Mouse (Mus musculus) neural tube, embryonic 12.5 days (tissue): ENCODE data around the gene Cnppd1. TPM values are rescaled to one million over a fixed set of nuclear protein-coding genes. Genes with fewer than 3 reads are reported as not detected.

Source experiments
- ATAC-seq: fragments of 200-750 bp; cut with Nextera tagmentation; 2 replicates; pipeline ENCODE4 v1.8.0; 2017; ENCODE audit warnings: low read depth, mild to moderate bottlenecking, moderate TSS enrichment, moderate library complexity; ENCODE audit not compliant: low FRiP score
- H3K27ac ChIP-seq: fragments of 300-500 bp; sonication (generic); 2 replicates; pipeline ENCODE4 v1.5.1; 2016
- H3K27me3 ChIP-seq: fragments of 300-500 bp; sonication (generic); replicated peaks from 2 replicates; pipeline ENCODE4 v1.6.1; 2016; ENCODE audit warnings: mild to moderate bottlenecking
- H3K36me3 ChIP-seq: fragments of 300-500 bp; sonication (generic); 2 replicates; pipeline ENCODE4 v1.6.1; 2016; ENCODE audit warnings: mild to moderate bottlenecking
- H3K4me1 ChIP-seq: fragments of 300-500 bp; sonication (generic); 2 replicates; pipeline ENCODE4 v1.6.1; 2016
- H3K4me2 ChIP-seq: fragments of 300-500 bp; sonication (generic); replicated peaks from 2 replicates; pipeline ENCODE4 v1.6.1; 2016; ENCODE audit warnings: mild to moderate bottlenecking
- H3K4me3 ChIP-seq: fragments of 300-500 bp; sonication (generic); 2 replicates; pipeline ENCODE4 v1.5.1; 2016
- H3K9ac ChIP-seq: fragments of 300-500 bp; sonication (generic); 2 replicates; pipeline ENCODE4 v1.6.1; 2016; ENCODE audit warnings: mild to moderate bottlenecking
- H3K9me3 ChIP-seq: fragments of 300-500 bp; sonication (generic); 2 replicates; pipeline ENCODE4 v1.6.1; 2016; ENCODE audit warnings: mild to moderate bottlenecking
- WGBS: fragments of 180-500 bp; shearing (Covaris S2); methylation state at CpG from one replicate; pipeline ENCODE4 v1.1.7; 2016; 5-methylcytosine and 5-hydroxymethylcytosine counted together
- polyA plus RNA-seq: library from polyadenylated mRNA; unstranded; fragments of >200 nt; fragmentation: Nextera tagmentation; extraction: Ambion mirVana; gene quantifications from 2 replicates; pipeline ENCODE4 v1.2.1, GENCODE M21; 2016

Cnppd1 gene
- polyA plus RNA-seq, 1 experiment from 2014 or later: 70.0 TPM

- peaks cover 66% of the 10 kb centered on the region for H3K36me3 ChIP-seq
- peak; percentile 58 for ATAC-seq
Measured at GRCm38 (mm10) chr1:75179334-75180104, 37.0 kb upstream of the Cnppd1 start.

GRCm38 (mm10) chr1:75168472-75169464 is 26.3 kb upstream of the Cnppd1 start, which contains the start of gene Zfand2b:
Gene Zfand2b (plus strand): TSS chr1:75168646.
- ATAC-seq: peak; percentile 98
- peak within 1 kb of the TSS; percentile 70 for H3K9ac ChIP-seq
- 1% methylated on average over 59 of the region's 59 CpGs for WGBS
- peaks cover 13% of the 10 kb centered on the region for H3K4me1 ChIP-seq
- no peaks in the 10 kb centered on the region for H3K27me3 ChIP-seq
- peak within 1 kb of the TSS; percentile 72 for H3K4me3 ChIP-seq
- H3K9me3 ChIP-seq: no peaks in the 10 kb centered on the region
- peak within 1 kb of the TSS; percentile 86 for H3K27ac ChIP-seq
- peak within 1 kb of the TSS; percentile 71 for H3K4me2 ChIP-seq
- peaks cover 36% of the 10 kb centered on the region for H3K36me3 ChIP-seq

More at GRCm38 (mm10) chr1:75179334-75180104, 37.0 kb upstream of the Cnppd1 start:
- Histone ChIP-seq H3K9me3 (no peaks in the 10 kb centered on the region), H3K4me2 (peak overlapping the region; percentile 100), H3K9ac (peak overlapping the region; percentile 72), H3K27ac (no peak overlapping the region), H3K4me1 (peaks cover 17% of the 10 kb centered on the region), H3K4me3 (peak overlapping the region; percentile 61), H3K27me3 (no peaks in the 10 kb centered on the region)
- 10% methylated on average over 23 of the region's 23 CpGs for WGBS

GRCm38 (mm10) chr1:75168093-75168471 is 25.6 kb upstream of the Cnppd1 start:
- Histone ChIP-seq H3K4me1 (peaks cover 13% of the 10 kb centered on the region), H3K4me2 (peak overlapping the region; percentile 71), H3K4me3 (peak overlapping the region; percentile 72), H3K36me3 (peaks cover 29% of the 10 kb centered on the region), H3K9ac (peak overlapping the region; percentile 40; the same call in 1 of the 2 replicates), H3K9me3 (no peaks in the 10 kb centered on the region), H3K27me3 (no peaks in the 10 kb centered on the region), H3K27ac (no peak overlapping the region)
- peak; percentile 2; the same call in 1 of the 2 replicates for ATAC-seq
- 11% methylated on average over 7 of the region's 7 CpGs for WGBS

GRCm38 (mm10) chr1:75160256-75160617 is 17.7 kb upstream of the Cnppd1 start:
- ATAC-seq: no peak
- Histone ChIP-seq H3K9ac (no peak overlapping the region), H3K27ac (no peak overlapping the region), H3K4me1 (no peaks in the 10 kb centered on the region), H3K4me3 (no peak overlapping the region), H3K9me3 (no peaks in the 10 kb centered on the region), H3K27me3 (no peaks in the 10 kb centered on the region), H3K4me2 (no peak overlapping the region), H3K36me3 (no peaks in the 10 kb centered on the region)
- 89% methylated on average over 4 of the region's 4 CpGs for WGBS

- H3K9me3 ChIP-seq: no peaks in the 10 kb centered on the region
- ATAC-seq: no peak
- WGBS: 76% methylated on average over 5 of the region's 5 CpGs
Measured at GRCm38 (mm10) chr1:75159540-75160255, 17.2 kb upstream of the Cnppd1 start.

GRCm38 (mm10) chr1:75158990-75159389 is 16.5 kb upstream of the Cnppd1 start:
- Histone ChIP-seq H3K9me3 (no peaks in the 10 kb centered on the region), H3K27me3 (no peaks in the 10 kb centered on the region), H3K4me1 (no peaks in the 10 kb centered on the region), H3K9ac (no peak overlapping the region), H3K4me2 (no peak overlapping the region), H3K27ac (no peak overlapping the region), H3K36me3 (no peaks in the 10 kb centered on the region), H3K4me3 (no peak overlapping the region)
- ATAC-seq: no peak

More at GRCm38 (mm10) chr1:75159540-75160255, 17.2 kb upstream of the Cnppd1 start:
- H3K9ac ChIP-seq: no peak overlapping the region
- H3K4me3 ChIP-seq: no peak overlapping the region
- H3K4me2 ChIP-seq: no peak overlapping the region
- H3K27me3 ChIP-seq: no peaks in the 10 kb centered on the region
- H3K36me3 ChIP-seq: no peaks in the 10 kb centered on the region
- no peaks in the 10 kb centered on the region for H3K4me1 ChIP-seq
- H3K27ac ChIP-seq: no peak overlapping the region

- Histone ChIP-seq H3K9me3 (no peaks in the 10 kb centered on the region), H3K4me1 (no peaks in the 10 kb centered on the region), H3K4me3 (no peak overlapping the region), H3K27ac (no peak overlapping the region), H3K36me3 (no peaks in the 10 kb centered on the region), H3K9ac (no peak overlapping the region), H3K4me2 (no peak overlapping the region), H3K27me3 (no peaks in the 10 kb centered on the region)
- 64% methylated on average over 3 of the region's 3 CpGs for WGBS
- no peak for ATAC-seq
Measured at GRCm38 (mm10) chr1:75155837-75156236, 13.3 kb upstream of the Cnppd1 start.

DNA sequence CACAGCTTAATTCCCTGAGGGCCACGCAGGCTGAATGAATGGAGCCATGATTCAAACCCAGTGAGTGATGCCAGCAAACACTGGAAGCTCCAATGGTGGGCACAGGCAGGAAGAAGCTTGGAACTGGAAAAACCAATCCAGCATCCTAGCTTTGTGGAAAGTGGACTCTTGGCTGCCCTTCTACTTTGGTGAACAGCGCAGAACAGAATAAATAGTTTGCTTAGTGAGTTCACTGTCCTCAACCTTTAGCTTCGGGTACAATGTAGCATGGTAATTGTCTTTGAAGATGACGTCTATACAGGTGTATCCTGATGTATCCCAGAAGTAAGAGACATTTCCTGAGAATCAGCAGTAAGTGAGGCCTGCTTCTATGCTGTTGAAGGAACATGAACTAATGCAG is 6.2 kb upstream of the Cnppd1 start:
- Histone ChIP-seq H3K36me3 (peaks cover 45% of the 10 kb centered on the region), H3K27me3 (no peaks in the 10 kb centered on the region)
- WGBS: 91% methylated on average over 4 of the region's 4 CpGs

DNA sequence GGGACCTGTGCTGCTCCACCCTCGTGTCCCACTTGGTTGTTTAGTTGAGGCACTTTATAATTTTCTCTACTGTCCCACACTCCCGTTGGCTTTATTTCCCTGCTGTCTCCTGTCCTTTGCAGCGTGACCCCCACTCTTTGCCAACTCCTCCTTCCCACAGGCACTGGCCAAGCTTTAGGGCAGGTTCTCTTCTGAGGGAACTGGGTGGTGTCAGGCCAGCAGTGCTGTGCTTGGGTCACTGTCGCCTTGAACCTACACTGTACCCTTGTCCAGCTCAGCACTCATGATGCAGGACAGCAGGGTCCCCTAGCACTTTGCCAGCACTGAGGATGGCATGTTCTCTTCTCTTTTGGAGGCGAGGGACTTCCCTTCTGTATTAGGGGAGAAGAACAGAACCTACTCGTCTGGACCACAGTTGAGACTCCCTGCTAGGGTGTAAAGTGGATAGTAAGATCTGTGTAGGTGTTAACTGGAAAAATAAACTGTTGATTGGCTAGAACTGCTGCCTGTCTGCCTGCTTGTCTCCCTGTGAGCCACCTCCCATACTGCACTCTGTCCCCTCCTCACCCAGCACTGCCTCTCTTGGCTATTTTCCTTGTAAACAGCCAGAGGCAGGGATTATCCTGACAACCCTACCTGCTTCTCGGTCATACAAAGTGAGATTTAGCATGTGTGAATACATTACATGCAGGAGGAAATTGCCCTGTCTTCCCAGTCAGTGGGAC is 5.1 kb upstream of the Cnppd1 start:
- WGBS: 87% methylated on average over 7 of the region's 7 CpGs
- no peaks in the 10 kb centered on the region for H3K27me3 ChIP-seq
- H3K4me1 ChIP-seq: peaks cover 8% of the 10 kb centered on the region
- no peak overlapping the region for H3K4me3 ChIP-seq
- ATAC-seq: no peak
- no peak overlapping the region for H3K4me2 ChIP-seq
- no peak overlapping the region for H3K27ac ChIP-seq
- no peak overlapping the region for H3K9ac ChIP-seq
- no peaks in the 10 kb centered on the region for H3K9me3 ChIP-seq
- H3K36me3 ChIP-seq: peaks cover 45% of the 10 kb centered on the region

More for the DNA sequence above, 6.2 kb upstream of the Cnppd1 start:
- Histone ChIP-seq H3K9me3 (no peaks in the 10 kb centered on the region), H3K4me1 (peaks cover 5% of the 10 kb centered on the region), H3K4me2 (no peak overlapping the region), H3K27ac (no peak overlapping the region), H3K9ac (no peak overlapping the region), H3K4me3 (no peak overlapping the region)
- no peak for ATAC-seq

DNA sequence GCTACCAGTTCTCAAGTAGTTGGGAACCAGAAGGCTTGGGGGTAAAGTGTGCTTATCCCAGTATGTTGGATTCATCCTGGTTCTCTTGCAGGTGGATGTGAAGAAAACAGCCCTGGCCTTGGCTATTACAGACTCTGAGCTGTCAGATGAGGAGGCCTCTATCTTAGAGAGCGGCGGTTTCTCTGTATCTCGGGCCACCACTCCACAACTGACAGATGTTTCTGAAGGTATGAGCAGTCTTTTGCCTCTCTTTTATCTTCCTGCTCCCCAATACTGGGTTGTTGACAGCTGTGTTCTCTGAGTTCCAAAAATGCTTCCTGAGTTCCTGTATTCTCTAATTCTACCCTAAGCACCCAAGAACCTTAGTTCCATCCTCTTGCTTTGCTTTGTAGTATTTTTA is 3.1 kb upstream of the Cnppd1 start:
- Histone ChIP-seq H3K9me3 (no peaks in the 10 kb centered on the region), H3K4me2 (no peak overlapping the region), H3K27me3 (no peaks in the 10 kb centered on the region), H3K4me1 (peaks cover 18% of the 10 kb centered on the region), H3K9ac (no peak overlapping the region), H3K4me3 (no peak overlapping the region), H3K27ac (no peak overlapping the region), H3K36me3 (peaks cover 45% of the 10 kb centered on the region)
- 95% methylated on average over 3 of the region's 3 CpGs for WGBS
- no peak for ATAC-seq

- peak overlapping the region; percentile 76 for H3K4me3 ChIP-seq
- peak overlapping the region; percentile 85 for H3K9ac ChIP-seq
- ATAC-seq: peak; percentile 18; the same call in 1 of the 2 replicates
- H3K4me1 ChIP-seq: peaks cover 24% of the 10 kb centered on the region
- H3K27ac ChIP-seq: peak overlapping the region; percentile 15
- H3K4me2 ChIP-seq: peak overlapping the region; percentile 93
- no peaks in the 10 kb centered on the region for H3K9me3 ChIP-seq
- no peaks in the 10 kb centered on the region for H3K27me3 ChIP-seq
- H3K36me3 ChIP-seq: peaks cover 56% of the 10 kb centered on the region
- under 1% methylated on average over 53 of the region's 53 CpGs for WGBS
Measured at GRCm38 (mm10) chr1:75141486-75142190, 873 bp downstream of the Cnppd1 start.
